Mouse (Mus musculus): ENCODE results near the gene Slc45a3.

Gene Slc45a3

DNA sequence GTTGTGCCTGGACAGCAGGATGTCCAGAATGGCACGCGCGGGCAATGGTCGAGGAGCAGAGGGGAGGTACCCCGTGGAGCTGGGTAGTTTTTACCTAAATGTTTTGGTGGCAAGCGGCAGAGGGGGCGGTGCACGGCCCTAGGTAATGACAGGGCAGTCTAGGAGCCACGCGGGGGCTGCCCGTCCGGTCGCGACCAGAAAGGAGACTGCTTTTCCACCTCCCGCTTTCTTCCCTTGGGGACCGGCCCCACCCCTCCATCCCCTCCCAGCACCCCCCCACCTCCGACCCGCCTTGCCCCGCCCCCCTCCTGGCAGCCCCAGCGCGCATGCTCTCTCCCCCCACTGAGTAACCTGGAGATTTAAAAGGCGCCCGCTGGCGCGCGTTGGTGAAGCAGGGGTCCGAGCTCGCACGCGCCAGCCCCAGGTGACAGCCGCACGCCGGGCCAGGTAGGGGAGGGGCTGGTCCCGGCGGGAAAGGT is at the start of gene Slc45a3:
Gene Slc45a3, plus strand, starts transcription at position 362 of the 479 bp plus-strand sequence.
- no peak for DNase-seq

DNA sequence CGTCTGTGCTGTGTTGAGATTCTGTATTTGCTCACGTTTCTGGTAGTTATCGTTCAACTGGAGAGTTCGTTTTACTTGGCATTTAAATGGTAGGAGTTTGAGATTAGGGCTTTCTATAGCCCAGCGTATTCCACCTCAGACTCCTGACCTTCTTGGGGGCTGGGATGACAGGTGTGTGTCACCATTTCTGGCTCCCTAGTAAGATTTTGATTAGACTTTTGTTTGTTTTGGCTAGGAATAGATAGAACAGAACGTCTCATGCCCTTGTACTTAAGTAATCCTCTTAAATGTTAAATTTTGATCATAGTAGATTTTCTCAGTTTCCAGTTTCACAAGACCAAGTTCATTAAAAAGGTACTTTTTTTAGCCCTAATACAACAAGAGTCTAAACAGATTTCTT is 45.1 kb upstream of the Slc45a3 start:
- no peak for DNase-seq

DNA sequence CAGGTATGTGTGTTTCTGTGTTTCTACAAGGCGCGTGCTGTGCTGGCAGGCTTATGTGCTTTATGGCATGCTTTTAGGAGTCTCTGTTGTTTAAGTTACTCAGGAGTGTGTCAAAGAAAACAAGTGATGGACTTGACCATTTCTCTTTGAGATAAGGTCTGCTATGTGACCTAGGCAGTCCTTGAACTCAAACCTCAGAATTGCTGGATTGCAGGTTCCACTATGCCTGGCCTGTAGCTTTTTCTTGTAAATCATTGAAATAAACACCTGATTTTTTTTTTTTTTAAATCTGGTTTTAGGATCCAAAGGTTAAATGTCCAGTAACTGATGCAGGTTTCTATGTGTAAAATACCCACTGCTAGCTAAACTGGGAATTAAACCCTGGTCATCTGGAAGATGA is 43.7 kb upstream of the Slc45a3 start:
- DNase-seq, result no peak

DNA sequence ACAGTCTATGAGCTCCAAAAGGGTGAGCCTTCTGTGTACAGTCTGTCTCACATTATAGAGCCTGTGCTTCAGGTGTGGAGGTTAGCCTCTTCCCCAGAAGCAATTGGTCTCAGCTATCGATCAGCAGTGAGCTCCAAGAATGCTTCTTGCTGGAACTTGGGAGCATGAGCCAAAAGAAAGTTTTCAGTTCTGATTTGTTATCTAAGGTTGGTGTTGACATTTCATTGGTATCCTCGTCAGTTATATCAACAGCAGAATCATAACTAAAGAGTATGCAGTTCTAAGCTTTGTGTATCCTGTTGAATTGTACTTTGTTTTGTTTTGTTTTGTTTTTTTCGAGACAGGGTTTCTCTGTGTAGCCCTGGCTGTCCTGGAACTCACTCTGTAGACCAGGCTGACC is 40.7 kb upstream of the Slc45a3 start:
- no peak for DNase-seq

DNA sequence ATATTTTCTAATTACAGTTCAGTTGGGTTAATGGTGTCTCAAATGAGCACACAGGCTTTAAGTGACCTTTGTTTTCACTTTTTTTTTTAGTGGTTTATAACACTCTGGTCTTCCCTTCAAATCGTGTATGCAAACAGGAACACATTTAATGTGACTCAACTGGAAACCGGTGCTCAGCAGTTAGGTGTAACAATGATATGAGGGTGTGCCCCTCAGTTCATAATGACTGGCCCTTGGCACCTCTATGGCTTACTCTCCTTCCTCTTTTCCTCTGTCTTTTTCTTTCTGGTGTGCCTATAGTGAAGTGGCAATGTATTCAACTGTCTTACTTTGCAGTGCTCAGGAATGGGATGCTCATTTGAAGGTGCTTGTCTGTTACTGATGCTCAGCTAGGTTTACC is 29.3 kb upstream of the Slc45a3 start:
- DNase-seq, result no peak

DNA sequence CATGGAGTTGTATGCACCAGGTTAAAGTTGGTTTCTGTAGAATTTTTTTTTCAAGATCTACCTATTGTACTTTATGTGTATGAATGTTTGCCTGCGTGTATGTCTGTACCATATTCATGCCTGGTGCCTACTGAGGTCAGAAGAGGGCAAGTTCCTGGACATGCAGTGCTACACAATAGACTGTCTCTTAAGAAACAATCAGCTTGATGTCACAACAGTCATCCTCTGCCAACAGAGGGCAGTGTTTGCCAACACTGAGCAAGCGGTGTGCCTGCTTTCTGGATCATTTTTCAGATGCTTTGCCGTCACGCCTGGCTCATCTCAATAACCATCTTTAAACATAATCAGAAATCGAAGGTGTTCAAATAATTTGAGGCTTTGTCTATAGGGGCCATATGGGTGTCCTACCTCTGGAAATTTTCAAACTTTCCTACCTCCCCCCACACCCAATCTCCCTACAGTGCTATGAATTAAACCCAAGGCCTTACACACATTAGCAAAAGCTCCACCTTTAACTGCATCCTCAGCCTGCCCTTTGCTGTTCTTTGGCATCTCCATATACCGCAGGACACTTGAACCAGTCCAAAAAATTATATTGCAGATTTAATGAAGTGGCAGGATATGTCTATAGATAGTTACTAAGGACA is 25.0 kb upstream of the Slc45a3 start:
- DNase-seq, result peak; percentile 62 to 67

DNA sequence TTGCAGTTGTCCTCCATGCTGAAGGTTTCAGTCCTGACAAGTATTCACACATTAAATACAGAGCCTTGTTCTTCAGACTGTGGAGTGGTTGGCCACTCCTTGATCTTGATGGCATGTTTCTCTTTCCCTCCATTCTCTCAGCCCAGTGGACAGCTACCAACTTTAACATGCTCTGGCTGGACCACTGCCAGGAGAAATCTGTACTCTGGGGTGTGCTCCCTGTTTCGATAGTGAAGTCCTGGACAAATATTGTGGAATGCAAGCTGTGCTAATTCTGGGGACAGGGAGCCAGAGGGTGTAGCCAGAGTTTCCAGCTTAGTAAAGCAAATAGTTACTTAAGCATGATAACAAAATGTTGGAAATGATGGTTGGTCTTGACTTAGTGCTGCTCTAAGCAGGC is 24.0 kb upstream of the Slc45a3 start:
- DNase-seq, result no peak

DNA sequence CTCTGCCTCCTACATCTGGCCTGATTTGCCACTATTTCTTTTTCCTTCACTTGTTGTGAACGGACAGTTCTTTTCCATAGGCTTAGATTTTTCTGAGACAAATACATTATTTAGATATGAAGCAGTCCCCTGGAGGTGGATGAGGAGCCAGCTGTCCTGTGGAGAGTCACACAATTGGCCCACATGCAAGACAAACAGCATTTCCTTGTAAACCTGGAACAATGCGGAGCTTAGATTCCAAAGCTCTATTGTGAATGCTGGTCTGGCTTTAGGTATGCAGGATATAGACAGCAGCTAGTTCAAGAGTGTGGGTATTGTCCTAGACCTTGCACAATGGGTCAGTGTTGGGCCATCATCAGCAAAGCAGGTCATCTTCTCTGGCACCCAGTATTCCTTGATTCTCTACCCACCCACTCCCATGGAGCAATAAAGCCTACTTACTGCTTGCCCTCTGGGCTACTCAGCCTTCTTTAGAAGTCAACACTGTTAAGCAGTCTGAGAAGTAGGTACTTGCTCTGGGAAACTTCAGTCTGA is 22.0 kb upstream of the Slc45a3 start:
- DNase-seq, result no peak

DNA sequence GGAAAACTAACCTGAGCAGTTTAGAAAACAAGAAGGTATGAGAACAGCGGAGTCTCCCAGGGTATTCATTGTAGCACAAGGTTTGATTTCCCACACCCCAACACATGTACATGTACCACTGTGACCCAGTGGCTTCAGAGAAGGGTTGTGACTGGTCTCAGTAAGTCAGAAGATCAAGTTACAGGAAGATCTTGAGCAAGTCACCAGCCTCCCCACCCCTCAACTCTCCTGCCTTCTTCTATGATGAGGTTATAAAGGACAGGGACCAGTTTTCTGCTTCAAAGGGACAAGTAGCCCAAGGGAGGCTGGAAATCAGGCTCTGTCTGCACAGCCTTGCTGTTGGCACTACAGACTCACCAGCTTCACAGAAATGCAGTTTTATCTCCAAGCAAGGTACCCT is 21.3 kb upstream of the Slc45a3 start:
- DNase-seq, result no peak

DNA sequence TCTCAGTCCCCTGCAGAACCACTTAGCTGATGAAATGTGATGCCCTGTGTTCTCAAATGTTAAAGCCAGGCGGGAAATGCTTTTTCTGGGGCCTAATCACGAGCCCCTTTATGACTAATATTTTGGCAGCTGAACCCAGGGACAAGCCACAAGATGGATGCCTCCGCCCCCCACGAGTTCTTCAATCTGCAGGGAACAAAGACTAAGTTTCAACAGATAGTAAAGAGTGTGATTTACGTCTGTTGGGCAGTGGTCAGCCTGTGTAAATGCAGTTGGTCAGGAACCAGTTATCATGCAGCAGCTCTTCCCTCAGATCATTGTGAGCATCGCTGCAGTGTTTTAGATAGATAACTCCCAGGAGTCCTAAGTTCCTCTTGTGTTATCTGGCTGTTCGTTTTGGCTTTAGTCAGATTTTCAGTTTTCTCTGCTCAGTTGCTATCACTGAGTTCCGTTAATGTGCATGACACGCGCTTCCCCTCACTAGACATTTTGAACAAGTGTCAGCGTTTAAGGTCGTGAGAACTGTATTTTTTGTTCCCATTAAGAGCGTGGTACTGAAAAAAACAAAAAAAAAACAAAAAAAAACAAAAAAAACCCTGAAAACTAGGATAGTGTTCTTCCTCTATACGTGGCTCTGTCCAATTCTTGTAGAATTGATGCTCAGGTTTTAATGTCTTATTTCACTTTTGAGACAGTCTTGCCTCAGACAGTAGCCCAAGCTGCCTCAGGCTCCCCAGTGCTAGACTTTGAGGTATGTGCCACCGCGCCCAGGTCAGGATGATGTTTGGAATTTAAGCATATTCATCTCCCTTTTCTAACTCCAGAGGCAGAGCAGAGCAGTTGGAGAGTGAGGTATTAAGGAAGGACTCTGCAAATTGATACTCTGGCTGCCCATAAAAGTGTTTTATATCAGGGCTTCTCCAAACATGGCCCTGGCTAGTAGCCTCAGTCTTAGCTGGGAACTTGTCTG is 19.9 kb upstream of the Slc45a3 start:
- DNase-seq, result no peak

DNA sequence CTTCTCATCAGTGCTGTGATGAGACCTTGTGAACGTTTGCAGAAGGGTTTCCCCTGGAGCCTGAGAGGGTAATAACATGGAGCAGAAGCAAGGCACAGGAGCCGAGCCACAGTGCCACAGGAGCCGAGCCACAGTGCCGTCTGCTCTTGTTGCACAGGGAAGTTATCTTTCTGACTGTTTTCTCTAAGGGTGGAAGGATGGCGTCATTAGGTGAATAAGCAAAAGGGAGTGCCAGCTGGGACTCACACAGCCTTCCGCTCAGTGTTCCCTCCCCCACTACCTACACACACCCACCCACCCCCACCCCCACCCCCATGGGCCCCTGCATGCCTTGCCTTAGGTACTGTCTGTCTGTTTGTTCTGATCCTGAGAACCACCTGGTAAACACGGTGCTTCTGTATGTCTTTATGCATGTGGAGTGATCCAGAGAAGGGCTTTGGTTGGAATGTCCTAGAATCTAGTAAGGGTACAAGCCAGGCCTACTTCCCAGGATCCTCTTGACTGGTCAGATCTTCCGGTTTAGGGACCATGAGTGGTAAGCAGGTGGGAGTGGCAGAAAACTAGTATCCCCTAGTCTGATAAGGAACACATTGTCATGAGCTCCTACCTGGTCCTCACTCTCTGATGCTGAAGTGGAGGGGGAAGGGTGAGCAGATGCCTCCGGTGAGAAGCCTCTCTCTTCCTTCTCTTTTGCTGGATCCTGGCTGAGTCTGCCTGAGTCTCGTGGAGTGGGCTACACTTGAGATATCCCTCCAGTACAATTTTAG is 16.9 kb upstream of the Slc45a3 start:
- DNase-seq, result no peak

DNA sequence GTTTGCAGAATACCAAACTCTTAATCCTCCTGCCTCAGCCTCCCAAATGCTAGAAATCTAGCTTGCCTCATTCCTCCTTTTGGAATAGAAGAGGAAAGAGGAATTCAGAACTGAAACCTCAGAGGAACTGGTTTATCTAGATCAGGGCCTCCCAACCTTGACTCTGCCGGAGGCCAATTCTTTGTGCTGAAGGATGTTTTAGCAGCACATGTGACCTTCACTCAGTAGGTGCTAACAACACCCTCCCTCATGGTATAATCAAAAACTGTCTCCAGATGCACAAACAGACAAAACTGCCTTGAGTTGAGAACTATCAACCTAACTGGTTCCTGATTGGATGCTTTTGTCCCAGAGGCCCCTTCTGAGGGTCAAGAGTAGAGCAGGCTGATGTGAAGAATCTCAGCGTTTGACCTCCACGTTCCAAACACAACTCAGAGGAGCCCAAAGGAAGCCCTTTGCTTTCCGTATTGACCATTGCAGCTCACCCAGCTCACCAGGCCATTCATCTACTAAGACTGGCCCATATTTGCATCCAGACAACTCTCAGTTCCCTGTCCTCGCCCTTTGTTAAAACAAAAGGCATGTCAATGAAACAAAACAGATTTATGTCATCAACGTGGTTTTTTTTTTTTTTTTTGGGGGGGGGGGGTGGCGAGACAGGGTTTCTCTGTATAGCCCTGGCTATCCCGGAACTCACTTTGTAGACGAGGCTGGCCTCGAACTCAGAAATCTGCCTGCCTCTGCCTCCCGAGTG is 16.1 kb upstream of the Slc45a3 start:
- DNase-seq, result no peak

DNA sequence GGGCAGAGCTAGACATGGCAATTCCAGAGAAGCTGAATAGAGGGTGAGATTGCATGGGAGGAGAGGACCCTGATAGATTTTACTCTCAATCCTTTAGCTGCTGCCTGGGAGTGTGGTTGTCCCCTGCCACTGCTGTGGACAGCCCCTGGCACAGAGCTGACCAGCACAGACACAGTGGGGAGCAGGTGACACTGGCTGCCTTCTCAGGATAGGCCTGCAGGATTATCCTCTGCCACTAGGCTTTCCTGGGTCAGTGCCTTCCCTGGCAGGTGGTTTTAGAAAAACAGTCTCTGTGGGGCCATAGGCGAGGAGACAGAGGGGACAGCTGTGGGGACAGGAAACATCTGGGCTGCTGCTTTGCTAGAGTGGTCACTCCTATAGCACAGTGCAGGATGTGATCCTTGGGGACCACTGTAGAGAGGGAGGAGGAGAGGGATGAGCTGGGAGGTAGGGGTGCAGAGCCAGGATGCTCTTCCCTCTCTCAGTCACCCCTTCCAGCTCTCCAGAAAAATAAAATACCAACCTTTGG is 14.7 kb upstream of the Slc45a3 start:
- DNase-seq, result no peak

DNA sequence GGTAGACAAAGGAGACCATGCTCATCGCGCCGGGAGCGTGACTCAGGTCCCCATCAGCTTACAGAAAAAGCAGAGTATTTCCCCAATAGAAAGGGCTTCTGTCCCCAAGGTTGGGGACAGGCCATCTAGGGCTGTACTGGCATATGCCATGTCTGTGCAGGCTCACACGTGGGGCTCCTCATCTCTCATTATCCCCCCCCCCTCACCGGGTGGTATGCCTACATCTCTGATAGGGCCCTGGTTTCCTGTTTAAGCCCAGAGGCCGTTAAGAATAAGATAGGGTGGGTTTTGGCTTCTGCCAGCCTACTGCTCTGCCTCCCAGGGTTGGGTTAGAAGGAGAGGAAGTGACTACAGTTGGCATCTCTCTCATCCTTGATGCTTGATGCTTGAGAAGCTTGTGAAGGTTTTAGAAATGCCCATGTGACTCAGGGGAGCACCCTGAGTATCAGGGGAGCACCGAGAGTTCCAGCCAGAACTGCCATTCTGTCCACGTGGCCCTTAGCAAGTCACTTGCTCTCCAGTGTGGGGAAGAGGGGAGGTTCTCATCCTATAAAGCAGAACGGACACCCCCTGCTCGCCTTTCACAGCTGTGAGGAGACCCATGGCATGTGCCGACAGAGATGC is 8.4 kb upstream of the Slc45a3 start:
- DNase-seq, result no peak

DNA sequence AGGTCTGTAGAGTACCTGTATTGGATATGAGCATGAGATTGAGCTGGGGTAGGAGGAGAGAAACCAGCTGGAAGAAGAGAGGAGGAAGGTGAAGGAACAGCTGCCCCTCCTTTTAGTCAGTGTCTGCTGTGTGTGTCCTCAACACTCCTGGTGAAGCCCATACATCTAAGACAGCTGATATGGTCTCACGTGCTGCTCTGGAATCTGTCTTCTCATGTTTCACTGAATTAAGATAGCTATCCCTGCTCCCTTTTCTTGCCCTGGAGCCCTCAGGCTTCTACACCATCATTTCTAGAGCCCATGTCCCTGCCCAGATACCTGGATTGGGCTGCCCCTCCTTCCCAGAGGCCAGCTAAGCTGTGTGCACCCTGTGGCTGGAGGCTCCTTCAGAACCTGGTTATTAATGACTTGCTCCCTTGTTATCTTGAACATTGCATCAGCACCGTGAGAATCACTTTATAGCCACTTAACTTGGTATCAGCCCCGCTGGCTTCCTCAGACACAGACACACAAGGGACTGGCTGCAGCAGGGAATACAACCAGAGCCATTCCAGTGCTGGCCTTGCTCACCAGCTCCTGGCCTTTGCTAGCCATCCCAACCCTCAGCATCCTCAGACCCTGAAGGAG is 7.5 kb upstream of the Slc45a3 start:
- no peak for DNase-seq

DNA sequence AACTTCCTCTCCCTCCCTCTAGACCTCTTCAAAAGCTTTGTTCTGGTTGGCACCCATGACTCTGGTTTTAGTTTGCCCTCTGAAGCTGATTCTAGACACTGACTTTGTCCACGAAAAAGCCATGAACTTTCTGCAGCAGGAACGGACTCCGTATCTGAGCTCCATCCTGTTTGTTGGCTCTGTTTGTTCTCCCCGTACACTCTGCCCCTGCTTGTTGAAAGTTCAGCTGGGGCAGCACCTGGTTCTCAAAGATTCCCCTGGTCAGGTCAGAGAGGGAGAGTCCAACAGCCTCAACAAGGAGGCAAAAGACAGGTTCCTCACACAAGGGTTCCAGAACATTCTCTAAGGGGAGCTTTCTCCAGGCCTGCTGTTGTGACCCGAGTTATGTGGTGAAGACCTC is 5.4 kb upstream of the Slc45a3 start:
- DNase-seq, result no peak

DNA sequence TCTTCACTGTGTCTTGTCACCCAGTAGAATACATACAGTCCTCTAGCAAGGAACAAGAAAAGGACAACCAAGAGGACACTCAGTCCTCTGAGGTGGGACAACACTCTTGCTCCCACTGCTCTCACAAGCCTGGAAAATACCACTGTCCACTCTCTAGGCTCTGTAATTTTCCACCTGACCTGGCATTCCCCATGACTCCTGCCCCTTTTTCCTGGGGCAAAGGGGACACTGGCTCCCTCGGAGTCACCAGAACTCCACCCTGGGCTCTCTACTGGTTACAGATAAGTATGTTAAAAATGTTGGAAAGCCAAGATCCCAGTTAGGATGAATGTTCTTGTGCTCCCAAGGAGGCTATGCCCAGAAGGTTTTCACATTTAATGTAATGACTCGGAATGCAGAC is 1.8 kb upstream of the Slc45a3 start:
- DNase-seq, result no peak

DNA sequence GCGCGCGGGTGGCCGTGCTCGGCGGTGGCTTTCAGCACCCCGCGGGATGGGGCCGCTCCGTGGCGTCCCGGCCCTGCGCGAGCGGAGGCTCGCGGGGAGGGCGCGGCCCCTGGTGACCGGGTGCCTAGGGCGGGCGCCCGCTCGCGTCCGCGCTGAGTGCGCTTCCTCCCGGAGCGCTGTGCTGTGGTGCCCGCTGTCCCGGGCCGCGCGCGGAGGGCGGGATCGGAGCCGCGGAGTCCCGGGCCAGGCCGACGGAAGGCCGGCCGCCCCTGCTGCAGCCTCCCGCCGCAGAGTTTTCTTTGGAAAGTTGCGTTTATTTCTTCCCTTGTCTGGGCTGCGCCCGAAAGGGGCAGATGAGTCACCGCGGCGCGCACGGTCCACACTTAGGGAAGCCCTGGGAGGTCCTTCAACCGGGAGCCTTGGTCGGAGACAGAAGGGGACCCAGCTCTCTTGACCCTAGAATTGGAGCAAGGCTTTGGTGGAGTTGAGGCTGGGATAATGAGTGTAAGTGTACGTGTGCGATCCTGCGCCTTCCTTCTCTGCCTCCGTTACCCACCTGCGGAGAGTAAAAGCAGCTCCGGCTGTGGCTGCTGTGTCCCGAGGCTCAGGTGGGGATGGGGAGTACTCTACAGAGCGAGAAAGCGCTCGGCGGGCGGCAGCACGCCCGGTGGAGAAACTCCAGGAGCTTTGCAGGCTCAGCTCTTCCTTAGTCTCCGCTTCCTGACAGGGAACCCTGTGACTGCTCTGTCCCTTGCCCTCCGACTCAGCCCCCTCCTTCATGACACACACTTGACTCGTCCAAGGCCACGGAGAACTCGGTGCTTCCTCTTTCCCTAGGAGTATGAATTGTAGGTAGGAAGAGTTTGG is 551 bp downstream of the Slc45a3 start:
- peak in 1 of 2 experiments; percentile 12 for DNase-seq

DNA sequence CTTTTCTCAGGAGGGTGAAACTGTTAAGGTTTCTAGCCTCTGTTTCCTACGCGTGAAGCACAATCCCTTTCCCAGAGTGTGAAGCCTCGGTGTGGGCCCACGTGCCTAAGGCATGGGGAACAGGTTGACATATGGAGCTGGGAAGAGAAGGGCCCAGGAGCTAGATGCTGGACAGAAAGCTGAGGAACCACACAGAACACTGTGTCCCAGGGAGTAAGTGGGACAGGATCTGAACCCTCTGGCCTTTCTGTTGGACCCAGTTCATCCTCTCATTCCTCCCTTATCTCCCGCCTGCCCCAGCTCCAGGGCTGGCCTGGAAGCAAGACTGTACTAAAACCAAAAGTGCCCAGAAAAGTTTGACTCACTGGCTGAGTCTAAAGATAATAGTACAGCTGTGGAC is 1.3 kb downstream of the Slc45a3 start:
- no peak for DNase-seq

DNA sequence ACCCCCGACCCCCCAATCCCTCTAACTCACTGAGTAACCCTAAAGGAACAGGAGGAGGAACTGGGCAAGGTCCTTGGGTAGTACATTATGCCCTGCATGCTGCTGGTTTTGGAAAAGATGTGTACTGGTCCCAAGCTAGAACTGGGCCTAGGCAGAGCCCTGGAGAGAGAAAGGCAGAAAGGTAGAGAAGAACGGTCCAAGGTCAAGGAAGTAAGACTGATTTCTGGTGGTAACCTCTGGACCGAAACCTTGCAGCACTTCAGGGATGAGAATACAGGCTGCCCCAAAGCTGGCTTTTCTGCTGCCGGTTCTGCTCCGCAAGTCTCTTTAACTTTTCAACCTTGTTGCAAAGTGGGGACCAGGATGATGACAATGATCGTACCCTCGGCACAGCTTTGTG is 1.8 kb downstream of the Slc45a3 start:
- no peak for DNase-seq

Data from cerebellum, postnatal 36 days (tissue).